Mouse (Mus musculus): ENCODE measurements around the gene Ccl7. TPM values are rescaled to one million over a fixed set of nuclear protein-coding genes. Genes with fewer than 3 reads are reported as not detected.
A peak's percentile ranks its signal among the peaks of the same experiment; 100 is the strongest.

Ccl7 gene
- 0.51 and 0.58 TPM in 2 replicates for polyA plus RNA-seq (2012; rRNA removed)

DNA sequence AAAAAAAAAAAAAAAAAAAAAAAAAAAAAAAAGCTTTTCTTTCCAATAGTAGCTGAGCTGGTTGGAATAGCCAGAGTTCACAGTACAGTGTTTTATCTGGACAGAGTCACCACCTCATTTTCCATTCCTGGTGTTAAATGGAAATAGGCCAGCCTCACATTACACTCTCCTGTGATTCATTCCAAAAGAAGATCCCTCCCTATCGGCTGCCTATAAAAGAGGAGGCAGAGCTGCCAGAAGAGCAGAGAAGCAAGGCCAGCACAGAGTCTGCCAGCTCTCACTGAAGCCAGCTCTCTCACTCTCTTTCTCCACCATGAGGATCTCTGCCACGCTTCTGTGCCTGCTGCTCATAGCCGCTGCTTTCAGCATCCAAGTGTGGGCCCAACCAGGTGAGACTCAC, at the start of gene Ccl7:
TSS of gene Ccl7 (plus strand) at position 242 of the 400 bp plus-strand sequence.
- 70% methylated on average over 3 of the region's 3 CpGs for WGBS
- no peak within 1 kb of the TSS for H3K4me3 ChIP-seq (replicated peaks; ENCODE audit: extremely low read depth, low read depth, low read length)

DNA sequence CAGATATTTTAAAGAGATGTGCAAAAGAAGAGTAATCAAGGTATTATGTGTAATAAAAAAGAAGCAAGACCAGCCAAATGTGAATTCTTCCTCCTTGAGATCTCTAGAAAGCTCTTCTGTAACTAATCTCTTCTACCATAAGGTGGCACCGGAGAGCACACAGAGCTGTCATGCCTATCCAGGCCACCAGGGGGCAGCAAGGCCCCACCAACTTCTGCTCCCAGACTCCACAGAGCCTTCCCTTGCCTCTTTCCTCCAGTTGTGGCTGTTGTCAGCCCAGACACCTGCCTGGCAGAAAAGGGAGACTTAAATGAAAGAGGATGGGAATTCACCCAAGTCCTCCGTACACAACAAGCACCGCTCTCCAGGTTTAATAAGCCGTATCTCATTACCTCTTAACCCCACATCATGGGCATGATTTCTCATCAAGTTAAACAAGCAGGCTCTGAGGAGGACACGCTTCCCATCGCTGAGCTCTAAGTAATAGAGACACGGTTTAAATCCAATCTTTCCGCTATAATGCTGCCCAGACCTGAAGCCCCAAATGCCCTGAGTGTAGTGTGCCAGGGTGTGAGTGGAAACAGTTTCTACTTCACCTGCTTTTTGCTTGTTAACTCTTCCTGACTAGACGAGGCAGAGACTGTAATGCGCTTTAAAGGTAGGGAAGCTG, 49.2 kb upstream of the Ccl7 start:
- WGBS, result 66% methylated on average over 10 of the region's 10 CpGs
- peak; percentile 42 for DNase-seq
- TF ChIP-seq CTCF (IDR thresholded peaks at IDR 0.05; ENCODE audit: insufficient read depth, low read length) (peak; percentile 99), POLR2A (IDR thresholded peaks at IDR 0.05; ENCODE audit: borderline replicate concordance, extremely low read depth, low read depth, low read length) (no peak)
- H3K4me3 ChIP-seq (replicated peaks; ENCODE audit: extremely low read depth, low read depth, low read length), result no peak overlapping the region
- no peaks in the 10 kb centered on the region for H3K4me1 ChIP-seq (ENCODE audit: control insufficient read depth, insufficient read depth, low read length)

More for the DNA sequence above, at the start of gene Ccl7:
- DNase-seq, result no peak
- TF ChIP-seq CTCF (IDR thresholded peaks at IDR 0.05; ENCODE audit: insufficient read depth, low read length) (no peak), POLR2A (IDR thresholded peaks at IDR 0.05; ENCODE audit: borderline replicate concordance, extremely low read depth, low read depth, low read length) (no peak)
- H3K4me1 ChIP-seq (ENCODE audit: control insufficient read depth, insufficient read depth, low read length), result no peaks in the 10 kb centered on the region

DNA sequence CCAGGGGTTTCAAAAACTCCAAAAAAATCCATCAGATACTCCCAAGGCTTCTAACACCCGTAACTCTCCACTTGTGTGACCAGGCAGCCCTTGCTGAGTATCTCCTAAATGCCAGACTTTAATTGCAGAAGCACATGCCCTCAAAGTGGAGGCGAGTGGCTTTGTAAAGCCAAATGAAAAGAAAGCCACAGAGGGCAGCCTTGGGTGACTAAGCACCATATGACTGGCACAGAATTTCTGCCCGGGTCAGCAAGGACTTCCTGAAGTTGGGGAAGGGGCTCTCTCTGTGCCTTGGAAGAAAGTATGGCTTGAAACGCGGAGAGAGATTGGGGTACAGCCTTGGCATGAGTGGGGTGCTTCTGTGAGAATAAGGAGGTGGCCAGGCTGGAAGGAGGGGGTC, 48.4 kb upstream of the Ccl7 start:
- Histone ChIP-seq H3K4me3 (replicated peaks; ENCODE audit: extremely low read depth, low read depth, low read length) (no peak overlapping the region), H3K4me1 (ENCODE audit: control insufficient read depth, insufficient read depth, low read length) (no peaks in the 10 kb centered on the region)
- WGBS, result 82% methylated on average over 5 of the region's 5 CpGs
- no peak for DNase-seq
- no peak for TF ChIP-seq CTCF (IDR thresholded peaks at IDR 0.05; ENCODE audit: insufficient read depth, low read length)
- TF ChIP-seq POLR2A (IDR thresholded peaks at IDR 0.05; ENCODE audit: borderline replicate concordance, extremely low read depth, low read depth, low read length), result no peak

DNA sequence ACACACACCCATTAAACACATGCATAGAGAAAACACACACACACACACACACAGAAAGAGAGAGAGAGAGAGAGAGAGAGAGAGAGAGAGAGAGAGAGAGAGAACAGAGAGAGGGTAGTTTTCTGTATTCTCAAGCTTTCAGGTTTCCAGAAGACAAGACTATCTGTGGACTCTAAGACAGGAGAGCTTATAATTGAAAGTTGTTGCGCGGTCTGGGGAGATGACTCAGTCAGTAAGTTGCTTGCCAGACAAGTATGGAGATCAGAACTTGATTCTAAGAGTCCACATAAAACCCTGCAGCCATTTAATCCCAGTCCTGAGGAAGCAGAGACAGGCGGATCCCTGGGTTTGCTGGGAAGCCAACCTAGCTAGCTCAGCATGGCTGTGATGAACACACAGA, 46.9 kb upstream of the Ccl7 start:
- DNase-seq, result no peak
- TF ChIP-seq POLR2A (IDR thresholded peaks at IDR 0.05; ENCODE audit: borderline replicate concordance, extremely low read depth, low read depth, low read length), result no peak
- TF ChIP-seq CTCF (IDR thresholded peaks at IDR 0.05; ENCODE audit: insufficient read depth, low read length), result no peak
- WGBS, result 83% methylated on average over 3 of the region's 3 CpGs
- no peak overlapping the region for H3K4me3 ChIP-seq (replicated peaks; ENCODE audit: extremely low read depth, low read depth, low read length)
- no peaks in the 10 kb centered on the region for H3K4me1 ChIP-seq (ENCODE audit: control insufficient read depth, insufficient read depth, low read length)

DNA sequence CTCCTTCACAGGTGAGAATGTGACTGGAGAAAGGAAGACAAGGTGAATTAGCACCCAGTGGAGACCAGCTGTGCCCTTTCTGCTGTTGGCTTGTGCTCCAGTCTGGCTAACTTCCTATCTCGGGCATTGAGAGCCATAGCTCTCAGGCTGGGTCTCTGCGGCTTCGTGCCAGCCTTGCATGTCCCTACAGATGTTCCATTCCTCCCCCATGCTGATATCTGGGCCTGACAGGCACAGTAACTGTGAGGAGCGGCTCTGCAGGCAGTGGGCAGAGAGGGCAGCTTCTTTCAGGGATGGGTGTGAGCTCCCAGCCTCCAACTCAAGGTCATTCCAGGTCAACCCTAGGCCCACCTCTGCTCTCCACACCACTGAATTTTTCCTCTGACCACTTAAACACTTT, 46.0 kb upstream of the Ccl7 start:
- H3K4me1 ChIP-seq (ENCODE audit: control insufficient read depth, insufficient read depth, low read length), result no peaks in the 10 kb centered on the region
- DNase-seq, result no peak
- H3K4me3 ChIP-seq (replicated peaks; ENCODE audit: extremely low read depth, low read depth, low read length), result no peak overlapping the region
- 68% methylated on average over 4 of the region's 4 CpGs for WGBS
- TF ChIP-seq POLR2A (IDR thresholded peaks at IDR 0.05; ENCODE audit: borderline replicate concordance, extremely low read depth, low read depth, low read length) (no peak), CTCF (IDR thresholded peaks at IDR 0.05; ENCODE audit: insufficient read depth, low read length) (no peak)

DNA sequence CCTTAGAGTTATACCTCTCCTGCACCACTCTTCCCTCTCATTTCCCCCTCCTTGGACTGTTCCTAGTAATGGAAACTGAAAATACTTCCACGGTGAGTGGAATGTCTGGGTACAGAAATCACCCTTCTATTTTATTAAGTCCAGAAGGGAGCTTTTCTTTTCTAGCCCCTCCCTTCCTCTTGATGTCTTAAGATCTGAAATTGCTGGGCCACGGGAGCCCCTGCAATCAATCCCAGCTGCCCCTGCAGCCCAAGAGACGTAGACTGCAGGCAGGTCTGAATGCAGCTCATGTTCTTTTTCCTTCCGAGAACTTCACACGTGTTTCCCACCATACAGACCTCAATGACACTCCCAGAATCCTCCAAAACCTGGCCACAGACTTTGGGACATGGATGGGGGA, 44.9 kb upstream of the Ccl7 start:
- no peak for DNase-seq
- no peaks in the 10 kb centered on the region for H3K4me1 ChIP-seq (ENCODE audit: control insufficient read depth, insufficient read depth, low read length)
- WGBS, result 62% methylated on average over 5 of the region's 5 CpGs
- TF ChIP-seq POLR2A (IDR thresholded peaks at IDR 0.05; ENCODE audit: borderline replicate concordance, extremely low read depth, low read depth, low read length) (no peak), CTCF (IDR thresholded peaks at IDR 0.05; ENCODE audit: insufficient read depth, low read length) (no peak)
- no peak overlapping the region for H3K4me3 ChIP-seq (replicated peaks; ENCODE audit: extremely low read depth, low read depth, low read length)

DNA sequence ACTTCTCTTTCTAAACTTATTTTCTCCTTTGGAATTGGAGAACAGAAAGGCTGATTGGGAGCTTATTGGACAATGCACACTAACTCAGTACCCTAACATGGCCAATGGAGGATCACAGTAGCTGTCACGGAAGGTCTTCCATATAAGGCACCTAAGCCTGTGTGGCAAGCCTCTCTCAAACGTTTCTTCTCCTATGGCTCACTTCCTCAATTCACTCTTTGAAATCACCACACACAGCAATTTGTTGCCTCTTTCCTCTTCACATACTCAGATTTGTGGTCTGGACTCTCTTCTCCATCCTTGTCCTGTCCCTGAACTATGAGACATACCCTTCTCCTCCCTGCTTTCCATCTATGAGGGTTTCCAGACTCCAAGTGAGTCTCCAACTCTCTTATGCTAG, 40.7 kb upstream of the Ccl7 start:
- H3K4me3 ChIP-seq (replicated peaks; ENCODE audit: extremely low read depth, low read depth, low read length), result no peak overlapping the region
- TF ChIP-seq CTCF (IDR thresholded peaks at IDR 0.05; ENCODE audit: insufficient read depth, low read length), result no peak
- TF ChIP-seq POLR2A (IDR thresholded peaks at IDR 0.05; ENCODE audit: borderline replicate concordance, extremely low read depth, low read depth, low read length), result no peak
- no peaks in the 10 kb centered on the region for H3K4me1 ChIP-seq (ENCODE audit: control insufficient read depth, insufficient read depth, low read length)
- WGBS, result 47% methylated on average over 2 of the region's 2 CpGs
- DNase-seq, result no peak

DNA sequence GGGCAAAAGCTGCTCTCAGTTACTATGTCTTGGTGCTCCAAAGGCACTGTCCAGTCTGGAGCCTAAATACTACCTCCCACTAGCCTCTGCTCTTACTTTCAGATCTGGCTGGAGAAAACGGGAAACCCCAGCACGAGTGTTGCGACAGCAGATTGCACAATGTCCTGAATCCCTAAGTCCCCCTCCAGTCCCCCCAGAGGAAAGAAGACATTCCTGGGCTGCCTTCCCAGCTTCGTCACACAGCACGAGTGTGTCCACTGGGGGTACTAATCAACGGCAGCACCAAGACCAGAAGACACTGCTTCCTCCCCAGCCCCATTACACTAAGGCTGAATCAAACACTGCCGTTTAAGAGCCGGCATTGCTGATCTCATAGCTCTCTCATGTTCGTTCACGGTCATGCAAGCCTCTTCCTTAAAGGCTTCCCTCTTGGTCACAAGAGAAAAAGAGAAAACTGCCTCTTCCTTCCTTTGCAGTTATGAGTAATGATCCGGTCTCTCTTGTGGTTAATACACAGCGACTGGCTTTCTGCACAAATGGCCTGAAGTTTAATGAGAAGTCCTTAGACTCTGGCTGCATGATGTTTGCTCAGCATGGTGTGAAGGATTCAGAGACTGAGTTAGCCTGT, 38.6 kb upstream of the Ccl7 start:
- Histone ChIP-seq H3K4me1 (ENCODE audit: control insufficient read depth, insufficient read depth, low read length) (no peaks in the 10 kb centered on the region), H3K4me3 (replicated peaks; ENCODE audit: extremely low read depth, low read depth, low read length) (no peak overlapping the region)
- WGBS, result 23% methylated on average over 12 of the region's 12 CpGs
- TF ChIP-seq CTCF (IDR thresholded peaks at IDR 0.05; ENCODE audit: insufficient read depth, low read length) (no peak), POLR2A (IDR thresholded peaks at IDR 0.05; ENCODE audit: borderline replicate concordance, extremely low read depth, low read depth, low read length) (no peak)
- DNase-seq, result peak; percentile 37

DNA sequence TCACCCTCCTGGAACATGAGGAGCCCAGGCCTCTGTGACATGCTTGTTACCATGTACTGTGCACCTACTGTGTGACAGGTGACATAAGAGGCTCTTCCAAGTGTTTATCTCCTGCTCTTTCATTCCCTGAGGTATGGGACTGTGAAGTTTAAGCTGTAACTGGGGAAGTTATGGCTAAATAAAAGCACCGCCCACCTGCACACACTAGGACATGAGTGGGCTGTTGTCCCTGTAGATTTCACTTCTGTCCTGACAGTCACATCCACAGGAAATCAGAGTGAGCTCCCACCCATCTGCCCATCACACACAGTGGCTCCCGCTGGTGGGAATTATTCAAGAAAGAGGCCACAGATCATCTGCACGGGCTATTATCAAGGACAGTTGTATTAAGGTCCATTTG, 35.4 kb upstream of the Ccl7 start:
- 91% methylated on average over 3 of the region's 3 CpGs for WGBS
- no peak overlapping the region for H3K4me3 ChIP-seq (replicated peaks; ENCODE audit: extremely low read depth, low read depth, low read length)

More for the DNA sequence above, 35.4 kb upstream of the Ccl7 start:
- H3K4me1 ChIP-seq (ENCODE audit: control insufficient read depth, insufficient read depth, low read length), result no peaks in the 10 kb centered on the region
- DNase-seq, result no peak
- TF ChIP-seq POLR2A (IDR thresholded peaks at IDR 0.05; ENCODE audit: borderline replicate concordance, extremely low read depth, low read depth, low read length) (no peak), CTCF (IDR thresholded peaks at IDR 0.05; ENCODE audit: insufficient read depth, low read length) (no peak)
